Mouse (Mus musculus) heart, adult 11 months (tissue): Measurements from ENCODE around the gene Peak1.
A peak's percentile ranks its signal among the peaks of the same experiment; 100 is the strongest.

Source experiments
- DNase-seq: peaks from one replicate; pipeline ENCODE4 v3.0.0; 2022

Gene Peak1

GRCm38 (mm10) chr9:56241076-56241475 lies 176.8 kb downstream of the Peak1 start:
- peak; percentile 60 for DNase-seq

GRCm38 (mm10) chr9:56235871-56236298 lies 182.0 kb downstream of the Peak1 start:
- DNase-seq, result peak; percentile 70

DNA sequence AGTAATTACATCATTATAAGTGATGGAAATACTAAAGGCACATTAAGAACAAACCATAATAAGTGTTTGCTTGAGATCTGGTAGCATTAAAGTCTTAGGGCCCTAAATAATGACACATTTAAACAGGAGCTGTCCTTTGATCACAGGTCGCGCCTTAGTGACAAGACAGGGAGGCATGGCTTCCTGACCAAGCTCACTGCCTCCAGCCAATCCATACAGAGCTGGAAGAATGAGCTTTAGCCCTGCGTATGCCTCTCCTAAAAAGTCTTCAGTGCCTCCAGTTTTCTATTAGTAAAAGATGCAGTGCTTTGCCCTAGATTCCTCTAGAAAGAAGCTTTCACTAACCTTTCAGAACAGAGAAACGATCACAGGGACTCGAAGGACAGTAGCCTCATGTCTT lies 182.6 kb downstream of the Peak1 start:
- DNase-seq, result peak; percentile 70

DNA sequence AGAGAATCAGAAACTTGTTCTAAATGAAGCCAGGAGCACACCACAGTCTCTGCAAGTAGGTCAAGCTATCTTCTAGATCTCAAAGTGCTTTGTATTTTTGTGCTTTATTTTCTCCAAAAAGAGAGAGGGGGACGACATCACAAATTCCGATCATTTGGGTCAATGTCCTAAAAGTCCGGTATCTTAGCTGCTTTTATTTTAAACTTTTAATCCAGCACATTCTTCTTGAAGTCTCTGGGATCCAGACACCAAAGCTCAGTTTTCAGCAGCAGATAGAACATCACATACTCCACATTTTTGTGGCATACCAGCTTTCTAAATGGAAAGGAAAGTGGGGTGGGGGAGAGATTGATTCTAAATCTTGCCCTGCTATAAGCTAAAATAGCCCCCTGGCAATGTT lies 183.3 kb downstream of the Peak1 start:
- DNase-seq, result no peak

- DNase-seq, result peak; percentile 44
Measured at GRCm38 (mm10) chr9:56233316-56233715, 184.6 kb downstream of the Peak1 start.

- DNase-seq, result peak; percentile 80
Measured at GRCm38 (mm10) chr9:56230906-56231305, 187.0 kb downstream of the Peak1 start.

- DNase-seq, result peak; percentile 71
Measured at GRCm38 (mm10) chr9:56227626-56228025, 190.2 kb downstream of the Peak1 start.

DNA sequence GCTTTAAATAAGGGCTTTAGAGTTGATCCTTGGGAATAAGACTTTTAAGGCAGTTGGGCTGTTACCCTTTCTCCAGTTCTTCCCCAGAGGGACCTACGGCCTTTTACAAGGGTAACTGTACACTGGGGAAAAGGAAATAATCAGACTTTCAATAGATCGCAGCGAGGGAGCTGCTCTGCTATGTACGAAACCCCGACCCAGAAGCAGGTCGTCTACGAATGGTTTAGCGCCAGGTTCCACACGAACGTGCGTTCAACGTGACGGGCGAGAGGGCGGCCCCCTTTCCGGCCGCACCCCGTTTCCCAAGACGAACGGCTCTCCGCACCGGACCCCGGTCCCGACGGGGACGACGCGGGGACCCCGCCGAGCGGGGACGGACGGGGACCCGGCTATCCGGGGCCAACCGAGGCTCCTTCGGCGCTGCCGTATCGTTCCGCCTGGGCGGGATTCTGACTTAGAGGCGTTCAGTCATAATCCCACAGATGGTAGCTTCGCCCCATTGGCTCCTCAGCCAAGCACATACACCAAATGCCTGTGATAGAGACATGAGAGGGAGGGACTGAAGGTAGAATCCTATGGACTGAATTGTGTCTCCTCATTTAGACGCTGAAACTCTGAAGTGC lies 194.3 kb downstream of the Peak1 start:
- peak; percentile 98 for DNase-seq

- DNase-seq, result no peak
Measured at GRCm38 (mm10) chr9:56218860-56219259, 199.0 kb downstream of the Peak1 start.

DNA sequence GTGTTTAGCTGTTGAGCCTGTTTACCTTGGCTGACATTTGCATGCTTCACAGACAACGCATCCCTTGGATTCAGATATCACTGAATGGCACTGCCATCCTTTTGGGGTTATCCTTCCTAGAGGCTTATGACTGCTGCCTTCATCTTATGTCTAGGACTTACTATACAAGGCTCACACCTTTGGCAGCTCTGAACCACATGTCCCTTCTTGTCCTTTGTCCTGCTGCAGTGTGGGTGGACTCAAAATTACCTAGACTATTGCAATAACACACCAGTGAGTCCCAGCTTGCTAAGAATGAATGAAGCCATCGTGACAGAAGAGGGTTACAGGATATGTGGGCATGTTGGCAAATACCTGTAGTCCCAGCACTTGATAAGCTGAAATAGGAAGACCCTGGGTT lies 199.8 kb downstream of the Peak1 start:
- DNase-seq, result peak; percentile 76

GRCm38 (mm10) chr9:56217386-56217785 lies 200.5 kb downstream of the Peak1 start:
- peak; percentile 93 for DNase-seq

- DNase-seq, result peak; percentile 93
Measured at GRCm38 (mm10) chr9:56213451-56214291, 204.2 kb downstream of the Peak1 start.

DNA sequence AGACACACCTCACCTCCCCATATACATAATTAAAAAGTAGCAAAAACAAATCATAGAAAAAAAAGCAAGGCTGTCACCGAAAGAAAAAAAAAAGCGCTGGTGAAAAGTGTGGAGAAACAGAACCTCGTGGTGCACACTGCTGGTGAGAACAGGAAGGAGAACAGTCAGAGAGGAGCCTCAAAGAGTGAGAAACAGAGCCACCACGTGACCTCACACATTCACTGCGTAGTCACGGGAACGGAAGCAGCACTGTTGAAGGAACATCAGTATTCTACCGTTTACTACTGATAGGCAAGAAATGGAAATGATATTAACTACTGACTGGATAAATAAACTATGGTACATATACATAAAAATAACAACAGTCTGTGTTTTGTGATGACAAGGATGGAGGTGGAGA lies 209.1 kb downstream of the Peak1 start:
- DNase-seq, result peak; percentile 74

- DNase-seq, result peak; percentile 72
Measured at GRCm38 (mm10) chr9:56207516-56207915, 210.4 kb downstream of the Peak1 start.

- peak; percentile 92 for DNase-seq
Measured at GRCm38 (mm10) chr9:56207083-56207482, 210.8 kb downstream of the Peak1 start.

DNA sequence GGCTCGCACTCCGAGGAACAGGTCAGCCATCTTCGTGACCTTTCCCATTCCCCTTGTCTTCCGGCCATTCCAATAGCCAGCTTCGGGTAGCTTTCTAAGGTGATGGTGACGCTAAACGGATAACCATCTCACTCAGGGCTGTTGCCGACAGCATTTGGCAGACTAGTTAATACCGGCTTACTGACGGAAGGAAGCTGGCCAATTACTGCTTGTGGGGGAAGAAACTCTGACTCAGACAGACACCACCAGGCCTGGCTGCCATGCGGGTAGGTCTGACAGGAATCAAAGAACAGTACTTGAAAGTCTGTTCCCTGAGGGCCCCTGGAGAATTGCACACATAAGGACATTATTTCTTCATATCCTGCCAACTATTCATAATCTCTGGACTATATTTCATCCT lies 212.5 kb downstream of the Peak1 start:
- peak; percentile 87 for DNase-seq

DNA sequence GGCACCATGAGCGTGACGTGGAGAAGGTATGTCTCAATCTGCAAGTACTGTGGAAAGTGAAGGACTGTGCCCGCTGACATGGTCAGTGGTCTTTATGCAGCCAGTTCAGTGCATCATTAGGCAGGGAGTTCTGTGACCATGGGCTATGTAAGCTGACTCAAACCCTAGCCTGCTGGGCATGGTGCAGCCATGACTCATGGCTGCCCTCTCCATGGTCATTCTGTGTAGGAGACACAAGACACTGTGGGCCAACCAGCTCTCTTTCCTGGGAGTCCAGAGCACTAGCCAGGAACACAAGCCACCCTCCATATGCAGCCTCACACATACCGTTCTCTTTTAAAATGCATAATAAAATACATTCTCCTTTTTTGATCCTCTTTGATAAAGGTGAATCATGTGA lies 213.6 kb downstream of the Peak1 start:
- DNase-seq, result peak; percentile 83

GRCm38 (mm10) chr9:56200645-56201314 lies 217.1 kb downstream of the Peak1 start:
- DNase-seq, result peak; percentile 95

GRCm38 (mm10) chr9:56200200-56200599 lies 217.7 kb downstream of the Peak1 start:
- DNase-seq, result peak; percentile 78

GRCm38 (mm10) chr9:56196921-56197320 lies 220.9 kb downstream of the Peak1 start:
- no peak for DNase-seq

DNA sequence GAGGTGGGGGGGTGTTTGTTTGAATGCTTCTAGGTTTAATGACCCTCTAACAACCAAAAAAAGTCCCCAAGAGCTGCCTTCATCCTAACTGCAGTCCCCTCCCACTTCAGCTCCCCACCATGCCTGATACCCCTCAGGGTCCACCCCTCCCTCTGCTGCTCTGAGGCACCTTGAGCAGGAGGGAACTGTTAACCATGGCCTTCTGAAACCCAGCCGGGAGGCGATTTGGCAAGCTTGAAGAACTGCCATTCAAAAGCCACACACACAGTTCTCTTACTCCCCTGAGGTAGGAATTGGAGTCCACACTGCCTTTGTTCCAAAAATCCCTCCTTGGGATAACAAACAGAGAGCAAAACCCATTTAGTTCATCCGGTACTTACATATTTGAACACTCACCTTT lies 222.7 kb downstream of the Peak1 start:
- DNase-seq, result peak; percentile 81

GRCm38 (mm10) chr9:56191498-56192455 lies 226.1 kb downstream of the Peak1 start:
- no peak for DNase-seq
